Comparison of ENCODE assay signal across 8 mouse cellular contexts in the genomic region with DNA sequence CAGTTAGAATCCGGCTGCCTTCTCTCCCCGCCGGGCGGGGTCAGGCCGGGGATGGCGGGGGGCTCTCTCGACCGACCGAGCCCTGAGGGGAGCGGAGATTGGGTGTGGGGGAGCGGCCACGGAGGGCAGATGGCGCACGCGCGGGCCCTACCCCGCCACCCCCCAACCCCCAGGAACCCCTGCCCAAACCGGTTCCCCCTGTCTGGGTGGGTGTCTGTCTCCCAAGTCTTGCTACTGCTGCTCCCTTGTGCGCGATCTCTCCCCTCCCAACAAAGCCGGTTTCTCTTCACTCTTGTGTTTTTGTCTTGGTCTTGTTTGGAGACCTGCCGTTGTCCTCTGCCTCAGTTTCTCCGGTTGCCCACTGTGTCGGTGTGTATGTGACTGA. TPM values are rescaled to one million over a fixed set of nuclear protein-coding genes. Genes with fewer than 3 reads are reported as not detected.
A peak's percentile ranks its signal among the peaks of the same experiment; 100 is the strongest.
DNase-seq lines count a peak whose midpoint lies in the region; ATAC-seq lines count a peak whose summit lies in the region.

No protein-coding gene starts in this region.

- peak overlapping the region; percentile 93 for H3K9ac ChIP-seq in kidney, embryonic 14.5 days (ENCODE audit: low read depth, low read length)
- peak overlapping the region; percentile 98 for H3K9ac ChIP-seq in forebrain, embryonic 14.5 days (ENCODE audit: low read length)
- peak overlapping the region; percentile 85 for H3K9ac ChIP-seq in liver, embryonic 15.5 days

- peaks cover 9% of the 10 kb centered on the region for H3K4me1 ChIP-seq in kidney, embryonic 14.5 days (ENCODE audit: control insufficient read depth, insufficient read depth, low read length)
- peaks cover 5% of the 10 kb centered on the region; the same call in 1 of the 2 replicates for H3K4me1 ChIP-seq in forebrain, embryonic 14.5 days (ENCODE audit: control insufficient read depth, insufficient read depth, low read length)
- H3K4me1 ChIP-seq in liver, embryonic 15.5 days (replicated peaks): peaks cover 28% of the 10 kb centered on the region

- 0% methylated on average over 18 of the region's 24 CpGs for WGBS in kidney, embryonic 14.5 days
- 0% methylated on average over 24 of the region's 24 CpGs for WGBS in forebrain, embryonic 14.5 days
- WGBS in liver, embryonic 15.5 days (ENCODE audit: insufficient replicate concordance): under 1% methylated on average over 24 of the region's 24 CpGs

- H3K27ac ChIP-seq in kidney, embryonic 14.5 days (ENCODE audit: low read depth, low read length): peak overlapping the region; percentile 66
- peak overlapping the region; percentile 85 for H3K27ac ChIP-seq in forebrain, embryonic 14.5 days (ENCODE audit: low read depth, low read length)
- peak overlapping the region; percentile 73 for H3K27ac ChIP-seq in liver, embryonic 15.5 days (replicated peaks)

- H3K9me3 ChIP-seq in kidney, embryonic 14.5 days (ENCODE audit: control insufficient read depth, low read length): no peaks in the 10 kb centered on the region
- H3K9me3 ChIP-seq in forebrain, embryonic 14.5 days (replicated peaks; ENCODE audit: control insufficient read depth, low read length): no peaks in the 10 kb centered on the region
- no peaks in the 10 kb centered on the region for H3K9me3 ChIP-seq in liver, embryonic 15.5 days (replicated peaks)

- H3K36me3 ChIP-seq in kidney, embryonic 14.5 days (ENCODE audit: control insufficient read depth, insufficient read depth, low read length): no peaks in the 10 kb centered on the region
- H3K36me3 ChIP-seq in forebrain, embryonic 14.5 days (ENCODE audit: control insufficient read depth, insufficient read depth, low read length): no peaks in the 10 kb centered on the region
- no peaks in the 10 kb centered on the region for H3K36me3 ChIP-seq in liver, embryonic 15.5 days (replicated peaks)

- peak overlapping the region; percentile 85 for H3K4me2 ChIP-seq in kidney, embryonic 14.5 days (replicated peaks; ENCODE audit: low read depth, low read length)
- peak overlapping the region; percentile 84 for H3K4me2 ChIP-seq in forebrain, embryonic 14.5 days (ENCODE audit: low read length)
- H3K4me2 ChIP-seq in liver, embryonic 15.5 days: peak overlapping the region; percentile 87

- ATAC-seq in kidney, embryonic 14.5 days (ENCODE audit: low FRiP score, low TSS enrichment): peak; percentile 85
- peak; percentile 89 for ATAC-seq in forebrain, embryonic 14.5 days
- peak; percentile 62 for ATAC-seq in liver, embryonic 15.5 days (ENCODE audit: insufficient read depth)
- ATAC-seq in cerebellum, adult (ENCODE audit: insufficient number of reproducible peaks, low FRiP score, low TSS enrichment): no peak; the same call in none of the 2 replicates

- H3K27me3 ChIP-seq in kidney, embryonic 14.5 days (ENCODE audit: control insufficient read depth, insufficient read depth, low read length): no peaks in the 10 kb centered on the region
- H3K27me3 ChIP-seq in forebrain, embryonic 14.5 days (replicated peaks; ENCODE audit: control insufficient read depth, insufficient read depth, low read length): no peaks in the 10 kb centered on the region
- H3K27me3 ChIP-seq in liver, embryonic 15.5 days: no peaks in the 10 kb centered on the region

- H3K4me3 ChIP-seq in kidney, embryonic 14.5 days (ENCODE audit: low read length): peak overlapping the region; percentile 93
- H3K4me3 ChIP-seq in forebrain, embryonic 14.5 days (ENCODE audit: low read depth, low read length): peak overlapping the region; percentile 93
- H3K4me3 ChIP-seq in liver, embryonic 15.5 days (replicated peaks): peak overlapping the region; percentile 85

- no peak for DNase-seq in kidney, adult 18-20 months
- peak; percentile 86 for DNase-seq in R1 (ENCODE audit: low read depth, low spot score)
- no peak for DNase-seq in forebrain, embryonic 14.5 days (ENCODE audit: low spot score)
- no peak for DNase-seq in thymus, postnatal 4 days
- no peak for DNase-seq in spleen, postnatal 10 days (ENCODE audit: low spot score in 2 of 2)

RNA-seq across cellular contexts. Expression of a gene that starts 9.3 kb away (rescaled TPM):
- 54.8 and 69.1 TPM in 2 replicates for polyA plus RNA-seq in kidney, embryonic 14.5 days (2014; fragmentation: Nextera tagmentation; extraction: Ambion mirVana)
- 69.6 and 85.6 TPM in 2 replicates for polyA plus RNA-seq in forebrain, embryonic 14.5 days (2014; fragmentation: Nextera tagmentation; extraction: Ambion mirVana)
- 6.1 and 6.3 TPM in 2 replicates for polyA plus RNA-seq in liver, embryonic 15.5 days (2015; fragmentation: Nextera tagmentation; extraction: Ambion mirVana)

RNA-seq across cellular contexts. Expression of a gene that starts 9.4 kb away (rescaled TPM):
- polyA plus RNA-seq in kidney, embryonic 14.5 days (2014; fragmentation: Nextera tagmentation; extraction: Ambion mirVana): 4.2 and 5.4 TPM in 2 replicates
- polyA plus RNA-seq in forebrain, embryonic 14.5 days (2014; fragmentation: Nextera tagmentation; extraction: Ambion mirVana): 10.5 and 11.4 TPM in 2 replicates
- 2.5 TPM in 2 replicates for polyA plus RNA-seq in liver, embryonic 15.5 days (2015; fragmentation: Nextera tagmentation; extraction: Ambion mirVana)

RNA-seq across cellular contexts. Expression of a gene that starts 9.4 kb away (rescaled TPM):
- 8.5 and 11.0 TPM in 2 replicates for polyA plus RNA-seq in kidney, embryonic 14.5 days (2014; fragmentation: Nextera tagmentation; extraction: Ambion mirVana)
- 8.5 and 8.7 TPM in 2 replicates for polyA plus RNA-seq in forebrain, embryonic 14.5 days (2014; fragmentation: Nextera tagmentation; extraction: Ambion mirVana)
- 1.5 and 1.6 TPM in 2 replicates for polyA plus RNA-seq in liver, embryonic 15.5 days (2015; fragmentation: Nextera tagmentation; extraction: Ambion mirVana)

RNA-seq across cellular contexts. Expression of a gene that starts 29.7 kb away (rescaled TPM):
- polyA plus RNA-seq in kidney, embryonic 14.5 days (2014; fragmentation: Nextera tagmentation; extraction: Ambion mirVana): 21.1 and 22.8 TPM in 2 replicates
- polyA plus RNA-seq in forebrain, embryonic 14.5 days (2014; fragmentation: Nextera tagmentation; extraction: Ambion mirVana): 19.2 and 24.9 TPM in 2 replicates
- 3.8 and 5.3 TPM in 2 replicates for polyA plus RNA-seq in liver, embryonic 15.5 days (2015; fragmentation: Nextera tagmentation; extraction: Ambion mirVana)
